ENCODE assay signal across 9 mouse cellular contexts in the genomic region with DNA sequence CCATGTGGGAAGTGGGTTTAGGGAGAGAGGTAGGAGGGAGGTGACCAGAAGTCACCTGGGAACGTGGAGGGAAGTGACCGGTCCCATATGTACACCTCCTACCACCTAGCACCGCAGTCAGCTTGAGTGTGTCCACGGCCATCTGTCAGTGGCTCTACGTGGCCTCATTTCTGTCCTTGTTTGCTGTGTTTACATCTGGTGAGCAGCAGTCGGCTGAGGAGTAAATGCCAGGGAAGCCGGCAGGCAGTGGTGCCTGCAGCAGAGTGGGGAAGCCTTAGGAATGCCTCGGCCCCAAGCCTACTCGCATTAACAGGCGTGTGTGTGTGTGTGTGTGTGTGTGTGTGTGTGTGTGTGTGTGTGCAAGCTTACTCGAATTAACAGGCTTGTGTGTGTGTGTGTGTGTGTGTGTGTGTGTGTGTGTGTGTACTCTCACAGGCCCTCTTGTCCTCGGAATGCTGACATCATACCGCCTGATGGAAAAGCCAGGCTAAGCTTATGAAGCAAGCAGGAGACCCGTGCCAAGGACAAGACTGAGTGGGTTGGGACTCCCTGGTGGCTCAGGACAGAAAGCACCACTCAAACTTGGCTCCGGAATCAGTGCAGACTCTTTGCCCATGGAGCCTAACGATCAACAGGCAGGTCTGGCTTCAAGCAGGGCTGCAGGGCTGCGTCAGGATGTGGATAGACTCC. TPM values are rescaled to one million over a fixed set of nuclear protein-coding genes. Genes with fewer than 3 reads are reported as not detected.
DNase-seq lines count a peak whose midpoint lies in the region; ATAC-seq lines count a peak whose summit lies in the region.
"Had no signal": no experiment of that assay in that cellular context is flagged by ENCODE, and none has a peak within 500 bp of the region (broad histone marks: within the 10 kb centered on the region; RNA-seq: fewer than 3 reads in every experiment).

No protein-coding gene starts in this region.

- H3K4me2 ChIP-seq in heart, embryonic 11.5 days: no peak overlapping the region
- no peak overlapping the region for H3K4me2 ChIP-seq in intestine, embryonic 16.5 days (ENCODE audit: low read depth, low read length)

- 0 out of 2 replicates have a peak, but pooled peaks cover 3% of the 10 kb centered on the region for H3K4me1 ChIP-seq in heart, embryonic 11.5 days (ENCODE audit: control insufficient read depth, insufficient read depth, low read length)
- H3K4me1 ChIP-seq in intestine, embryonic 16.5 days (ENCODE audit: control insufficient read depth, insufficient read depth, low read length): peaks cover 6% of the 10 kb centered on the region; the same call in 1 of the 2 replicates

- no peak overlapping the region for H3K4me3 ChIP-seq in heart, embryonic 11.5 days (ENCODE audit: low read depth, low read length)
- H3K4me3 ChIP-seq in intestine, embryonic 16.5 days (ENCODE audit: low read length): no peak overlapping the region

- no peak for ATAC-seq in heart, embryonic 11.5 days (replicated peaks; ENCODE audit: insufficient number of reproducible peaks, low FRiP score, low TSS enrichment)
- peak; percentile 40; the same call in 1 of the 2 replicates for ATAC-seq in intestine, embryonic 16.5 days
- ATAC-seq in erythroblast, adult 5-6 weeks (replicated peaks; ENCODE audit: low FRiP score, poor library complexity, severe bottlenecking): no peak

- H3K27ac ChIP-seq in heart, embryonic 11.5 days (ENCODE audit: low read depth, low read length): no peak overlapping the region
- no peak overlapping the region; the same call in 1 of the 2 replicates for H3K27ac ChIP-seq in intestine, embryonic 16.5 days (ENCODE audit: low read length)

- no peaks in the 10 kb centered on the region for H3K36me3 ChIP-seq in heart, embryonic 11.5 days (ENCODE audit: control insufficient read depth, insufficient read depth, low read length)
- H3K36me3 ChIP-seq in intestine, embryonic 16.5 days (ENCODE audit: control insufficient read depth, insufficient read depth, low read length): no peaks in the 10 kb centered on the region; the same call in none of the 2 replicates

- 68% methylated on average over 17 of the region's 17 CpGs for WGBS in heart, embryonic 11.5 days (ENCODE audit: insufficient replicate concordance)
- WGBS in intestine, embryonic 16.5 days: 46% methylated on average over 16 of the region's 17 CpGs

- H3K9ac ChIP-seq in heart, embryonic 11.5 days (ENCODE audit: low read depth, low read length): no peak overlapping the region
- H3K9ac ChIP-seq in intestine, embryonic 16.5 days (ENCODE audit: low read depth, low read length): no peak overlapping the region

- H3K9me3 ChIP-seq in heart, embryonic 11.5 days (replicated peaks; ENCODE audit: control insufficient read depth, low read length): no peaks in the 10 kb centered on the region
- H3K9me3 ChIP-seq in intestine, embryonic 16.5 days (ENCODE audit: control insufficient read depth, low read length): no peaks in the 10 kb centered on the region

- no peaks in the 10 kb centered on the region for H3K27me3 ChIP-seq in heart, embryonic 11.5 days (ENCODE audit: control insufficient read depth, insufficient read depth, low read length)
- H3K27me3 ChIP-seq in intestine, embryonic 16.5 days (replicated peaks; ENCODE audit: control insufficient read depth, insufficient read depth, low read length): no peaks in the 10 kb centered on the region

- DNase-seq in heart, adult 11 months: peak; percentile 97
- DNase-seq in adipocyte (ENCODE audit: low spot score): peak; percentile 78
- DNase-seq in fat pad, adult 2 months (ENCODE audit: extremely low read depth, low read depth, low spot score): peak; percentile 81
- peak; percentile 67 for DNase-seq in retina, postnatal 1 day
- DNase-seq in spleen, adult 12 weeks (ENCODE audit: low spot score): no peak

RNA-seq across cellular contexts. Expression of a gene that starts 11.9 kb away (rescaled TPM):
- 4.8 and 5.4 TPM in 2 replicates for polyA plus RNA-seq in heart, embryonic 11.5 days (2014; fragmentation: Nextera tagmentation; extraction: Ambion mirVana)
- polyA plus RNA-seq in intestine, embryonic 16.5 days (2015; fragmentation: Nextera tagmentation; extraction: Ambion mirVana): 1.9 and 2.5 TPM in 2 replicates
- total RNA-seq in erythroblast, adult 5-6 weeks (2015; ENCODE audit: low replicate concordance): not detected in 2 replicates
- not detected in 2 replicates for total RNA-seq in erythroblast, adult 5-6 weeks (2017; ENCODE audit: low replicate concordance)

RNA-seq across cellular contexts. Expression of a gene that starts 27.0 kb away (rescaled TPM):
- polyA plus RNA-seq in heart, embryonic 11.5 days (2014; fragmentation: Nextera tagmentation; extraction: Ambion mirVana): 0.25 and 0.40 TPM in 2 replicates
- 0.06 and 0.22 TPM in 2 replicates for polyA plus RNA-seq in intestine, embryonic 16.5 days (2015; fragmentation: Nextera tagmentation; extraction: Ambion mirVana)
- total RNA-seq in erythroblast, adult 5-6 weeks (2015; ENCODE audit: low replicate concordance): not detected in 2 replicates
- not detected in 2 replicates for total RNA-seq in erythroblast, adult 5-6 weeks (2017; ENCODE audit: low replicate concordance)
- total RNA-seq: common myeloid progenitor, adult 5-6 weeks had no signal

RNA-seq across cellular contexts. Expression of a gene that starts 39.9 kb away (rescaled TPM):
- polyA plus RNA-seq in heart, embryonic 11.5 days (2014; fragmentation: Nextera tagmentation; extraction: Ambion mirVana): 19.3 and 21.4 TPM in 2 replicates
- polyA plus RNA-seq in intestine, embryonic 16.5 days (2015; fragmentation: Nextera tagmentation; extraction: Ambion mirVana): 47.1 and 48.4 TPM in 2 replicates
- total RNA-seq in erythroblast, adult 5-6 weeks (2015; ENCODE audit: low replicate concordance): 3.5 TPM in 1 of 2 replicates, not detected in the other
- 1.5 and 5.0 TPM in 2 replicates for total RNA-seq in erythroblast, adult 5-6 weeks (2017; ENCODE audit: low replicate concordance)

RNA-seq across cellular contexts. Expression of a gene that starts 39.9 kb away (rescaled TPM):
- 24.5 and 27.3 TPM in 2 replicates for polyA plus RNA-seq in heart, embryonic 11.5 days (2014; fragmentation: Nextera tagmentation; extraction: Ambion mirVana)
- 28.5 and 30.4 TPM in 2 replicates for polyA plus RNA-seq in intestine, embryonic 16.5 days (2015; fragmentation: Nextera tagmentation; extraction: Ambion mirVana)
- total RNA-seq in erythroblast, adult 5-6 weeks (2015; ENCODE audit: low replicate concordance): 7.5 and 8.2 TPM in 2 replicates
- 0.17 and 3.3 TPM in 2 replicates for total RNA-seq in erythroblast, adult 5-6 weeks (2017; ENCODE audit: low replicate concordance)

RNA-seq across cellular contexts. Expression of a gene that starts 56.6 kb away (rescaled TPM):
- 13.7 and 15.9 TPM in 2 replicates for polyA plus RNA-seq in heart, embryonic 11.5 days (2014; fragmentation: Nextera tagmentation; extraction: Ambion mirVana)
- 26.6 and 26.8 TPM in 2 replicates for polyA plus RNA-seq in intestine, embryonic 16.5 days (2015; fragmentation: Nextera tagmentation; extraction: Ambion mirVana)
- total RNA-seq in erythroblast, adult 5-6 weeks (2015; ENCODE audit: low replicate concordance): 3.5 and 4.6 TPM in 2 replicates
- 3.9 and 11.2 TPM in 2 replicates for total RNA-seq in erythroblast, adult 5-6 weeks (2017; ENCODE audit: low replicate concordance)
